Mouse (Mus musculus) adrenal gland, postnatal 25 days (tissue): ENCODE data around the gene Cracr2b. TPM values are rescaled to one million over a fixed set of nuclear protein-coding genes. Genes with fewer than 3 reads are reported as not detected.

ENCODE experiments used
- DNase-seq: peaks from one replicate; pipeline ENCODE4 v3.0.0; 2021; ENCODE audit warnings: mixed read lengths
- total RNA-seq: library from RNA; stranded (reverse); gene quantifications from 2 replicates; pipeline ENCODE4 v1.2.3, GENCODE M21; 2021

Gene Cracr2b
- total RNA-seq, 1 experiment from 2014 or later, result 9.9 TPM

DNA sequence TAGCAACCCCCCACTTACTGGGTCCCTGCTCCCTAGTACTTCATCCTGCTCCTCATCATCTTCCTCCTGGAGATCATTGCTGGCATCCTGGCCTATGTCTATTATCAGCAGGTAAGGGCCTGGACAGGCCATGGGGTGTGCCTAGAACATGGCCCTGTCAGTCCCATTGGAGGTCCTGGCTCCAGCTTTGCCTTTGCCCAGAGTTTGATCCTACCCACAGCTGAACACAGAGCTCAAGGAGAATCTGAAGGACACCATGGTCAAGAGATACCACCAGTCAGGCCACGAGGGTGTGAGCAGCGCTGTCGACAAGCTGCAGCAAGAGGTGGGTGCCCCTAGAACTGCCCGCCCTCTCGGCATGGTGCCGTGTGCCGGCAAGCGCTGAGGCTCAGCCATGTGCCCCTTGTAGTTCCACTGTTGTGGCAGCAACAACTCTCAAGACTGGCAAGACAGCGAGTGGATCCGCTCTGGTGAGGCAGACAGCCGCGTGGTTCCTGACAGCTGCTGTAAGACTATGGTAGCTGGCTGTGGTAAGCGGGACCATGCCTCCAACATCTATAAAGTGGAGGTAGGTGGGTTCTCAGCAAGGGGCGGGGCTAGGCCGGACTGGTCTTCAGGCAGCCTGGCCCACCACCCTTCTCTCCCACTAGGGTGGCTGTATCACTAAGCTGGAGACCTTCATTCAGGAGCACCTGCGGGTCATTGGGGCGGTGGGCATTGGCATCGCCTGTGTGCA, 9.2 kb downstream of the Cracr2b start:
- no peak for DNase-seq

DNA sequence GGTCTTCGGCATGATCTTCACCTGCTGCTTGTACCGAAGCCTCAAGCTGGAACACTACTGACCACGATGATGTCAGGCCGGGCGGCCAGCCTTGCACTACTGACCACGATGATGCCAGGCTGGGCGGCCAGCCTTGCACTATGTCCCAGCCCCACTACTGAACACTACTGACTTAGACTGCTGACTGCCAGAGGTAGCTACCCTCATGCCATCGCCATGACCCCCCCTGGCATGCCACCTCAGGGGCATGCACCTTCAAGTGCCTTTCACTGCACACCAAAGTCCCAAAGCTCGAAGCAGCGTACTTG, 9.7 kb downstream of the Cracr2b start:
- no peak for DNase-seq

DNA sequence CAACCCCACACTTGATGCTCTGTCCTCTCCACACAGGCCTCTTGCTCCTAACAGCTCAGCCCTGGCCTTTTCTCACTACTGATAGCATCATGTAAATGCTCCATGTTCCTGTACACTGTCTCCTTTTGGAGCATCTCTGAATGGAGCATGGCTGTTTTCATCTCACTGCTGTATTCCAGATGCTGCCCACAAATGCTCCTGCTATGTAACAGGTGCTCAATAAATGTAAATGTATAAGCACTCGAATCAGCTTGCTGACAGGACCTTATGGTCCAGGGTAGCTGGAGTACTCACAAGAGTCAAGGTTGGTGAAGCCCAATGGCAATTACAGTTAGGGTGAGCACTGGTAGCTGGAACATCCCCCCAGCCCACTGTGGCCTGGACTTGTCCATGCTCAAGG, 10.3 kb downstream of the Cracr2b start:
- no peak for DNase-seq

DNA sequence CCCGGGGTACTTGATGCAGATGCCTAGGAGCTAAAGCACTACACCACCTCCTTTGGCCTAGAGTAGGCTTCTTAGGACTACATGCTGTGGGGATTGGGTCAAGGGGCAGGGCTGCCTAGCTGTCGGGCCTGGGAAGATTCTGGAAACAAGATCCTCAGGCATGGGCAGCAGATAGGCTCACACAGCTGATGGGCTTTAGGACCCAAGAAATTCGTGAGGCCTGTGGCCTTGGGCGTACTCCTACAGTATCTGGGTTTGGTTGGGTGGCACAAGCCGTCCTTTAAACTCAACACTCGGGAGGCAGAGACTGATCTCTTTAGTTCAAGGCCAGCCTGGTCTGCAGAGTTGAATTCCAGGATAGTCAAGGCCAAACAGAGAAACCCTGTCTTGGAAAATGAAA, 11.3 kb downstream of the Cracr2b start:
- no peak for DNase-seq

DNA sequence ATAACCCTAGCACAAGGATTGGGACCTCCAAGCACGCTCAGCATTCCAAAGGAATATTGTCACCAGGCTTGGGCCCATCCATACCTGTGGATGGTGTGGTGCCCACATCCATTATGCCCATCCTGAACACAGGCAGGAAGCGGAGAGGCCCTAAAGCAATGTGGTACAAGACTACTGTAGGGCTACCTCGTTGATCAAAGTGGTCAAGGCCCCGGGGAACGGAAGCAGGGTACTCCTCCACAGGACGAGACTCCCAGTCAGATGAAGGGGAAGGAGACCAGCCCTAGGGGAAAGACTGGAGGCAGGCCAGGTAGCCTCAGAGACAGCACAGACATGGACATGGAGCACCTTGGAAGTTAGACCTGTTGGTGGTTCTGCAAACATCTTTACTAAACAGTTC, 11.9 kb downstream of the Cracr2b start:
- DNase-seq, result no peak

DNA sequence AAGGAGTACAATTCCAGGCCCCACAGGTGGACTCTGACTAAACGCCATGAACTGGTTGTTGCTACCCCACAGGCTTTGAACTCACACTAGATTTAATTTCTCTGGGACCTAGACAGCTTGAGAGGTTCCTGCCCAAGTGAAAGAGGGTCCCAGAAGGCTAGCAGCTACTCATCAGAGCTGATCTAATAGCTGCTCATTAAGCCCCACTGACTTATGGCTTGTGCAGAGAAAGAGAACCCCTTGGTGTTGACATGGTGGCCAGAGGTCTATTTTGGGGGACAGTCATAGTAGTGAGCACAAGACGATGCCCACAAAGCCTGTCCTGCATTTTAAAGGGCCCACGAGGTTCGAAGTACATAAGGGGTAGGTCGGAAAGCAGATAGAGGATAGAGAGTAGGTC, 13.3 kb downstream of the Cracr2b start:
- DNase-seq, result no peak

DNA sequence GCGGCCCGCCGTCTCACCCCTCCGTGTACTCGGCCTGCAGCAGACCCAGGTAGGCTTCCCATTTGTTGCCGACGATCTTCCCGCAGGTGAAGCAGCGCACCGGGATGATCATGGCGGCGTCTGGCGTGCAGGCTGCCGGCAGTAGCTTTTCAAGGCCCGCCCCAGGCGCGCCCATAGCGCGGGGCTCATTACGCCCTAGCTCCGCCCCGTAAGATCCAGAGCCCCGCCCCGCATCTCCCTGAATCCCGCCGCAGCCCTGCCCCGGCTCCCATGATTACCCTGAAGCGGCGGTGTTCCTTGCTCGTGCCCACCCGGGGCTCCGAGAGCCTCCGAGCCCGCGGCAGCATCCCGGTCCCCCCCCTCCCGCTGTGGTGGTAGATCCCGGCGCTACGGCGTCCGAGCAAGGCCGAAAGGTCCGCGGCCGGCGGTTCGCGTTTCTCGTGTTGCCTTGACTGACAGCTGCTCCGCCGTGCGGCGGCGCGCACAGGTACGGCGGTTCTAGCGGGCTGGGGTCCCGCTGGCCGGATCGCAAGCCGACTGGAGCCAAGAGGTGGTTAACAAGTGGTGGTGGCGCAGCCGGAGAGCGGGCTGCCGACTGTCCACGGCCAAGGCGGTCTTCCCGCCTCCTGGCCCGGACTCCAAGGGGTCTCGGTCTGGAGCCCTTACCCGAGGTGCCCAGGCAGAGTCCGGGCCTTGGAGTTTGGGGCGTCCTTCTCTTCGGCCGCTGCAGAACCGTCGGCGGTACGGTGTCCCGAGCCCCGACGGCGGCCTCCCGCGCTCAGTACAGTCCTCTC, 14.3 kb downstream of the Cracr2b start, which contains the start of the genes Polr2l and Tspan4:
Polr2l (minus strand) TSS at position 122 of the 794 bp plus-strand sequence.
Tspan4 (plus strand) TSS at position 230 of the 794 bp plus-strand sequence.
- DNase-seq, result peak; percentile 85

DNA sequence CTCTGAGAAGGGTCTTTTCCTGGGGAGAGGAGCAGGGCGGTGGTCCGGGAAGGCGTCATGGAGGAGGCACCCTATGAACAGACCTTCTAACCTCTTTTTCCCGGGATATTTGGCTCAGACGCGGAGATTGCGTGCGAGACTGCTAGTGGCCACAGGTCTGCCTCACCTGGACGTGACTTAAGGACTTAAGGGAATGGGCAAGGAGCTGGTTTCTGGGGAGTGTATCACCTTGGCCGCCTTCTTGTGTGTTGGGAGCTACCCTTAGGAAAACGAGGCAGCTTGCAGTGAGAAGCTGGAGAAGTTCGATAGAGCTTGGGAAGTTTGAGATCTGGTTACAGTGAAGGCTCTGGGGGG, 14.9 kb downstream of the Cracr2b start:
- DNase-seq, result no peak

DNA sequence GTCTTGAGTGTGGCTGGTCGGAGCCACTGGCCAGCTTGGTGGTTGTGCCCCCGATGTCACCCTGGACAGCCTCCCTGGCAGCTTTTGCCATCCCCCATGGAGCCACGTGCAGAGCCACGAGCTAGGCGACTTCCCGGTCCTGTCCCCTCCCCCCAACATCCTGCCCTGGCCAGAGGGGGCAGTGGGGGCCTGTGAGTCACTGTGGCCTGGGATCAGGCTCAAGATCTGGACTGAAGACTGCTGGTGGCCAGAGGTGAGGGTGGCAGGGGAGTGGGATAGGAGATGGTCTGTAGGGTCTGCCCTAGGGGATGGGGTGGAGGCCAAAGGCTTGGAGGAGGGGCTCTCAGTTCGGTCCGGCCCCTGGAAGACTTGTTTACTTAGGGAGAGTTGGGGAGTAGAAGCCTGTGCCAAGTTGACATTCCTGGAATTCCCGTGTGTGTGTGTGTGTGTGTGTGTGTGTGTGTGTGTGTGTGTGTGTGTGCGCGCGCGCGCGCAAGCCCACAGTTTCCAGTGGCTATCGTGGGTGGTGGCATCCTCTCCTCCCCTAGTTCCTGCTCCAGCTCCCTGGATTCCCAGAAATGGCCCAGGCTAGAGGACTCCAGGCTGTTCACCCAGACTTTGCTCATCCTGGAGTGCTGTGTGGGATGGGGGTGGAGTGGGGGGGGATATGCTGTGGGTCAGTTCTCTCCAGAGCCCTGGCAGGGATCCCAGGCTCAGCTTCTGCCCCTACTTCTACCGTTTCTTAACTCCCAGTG, 15.5 kb downstream of the Cracr2b start:
- DNase-seq, result peak; percentile 89

DNA sequence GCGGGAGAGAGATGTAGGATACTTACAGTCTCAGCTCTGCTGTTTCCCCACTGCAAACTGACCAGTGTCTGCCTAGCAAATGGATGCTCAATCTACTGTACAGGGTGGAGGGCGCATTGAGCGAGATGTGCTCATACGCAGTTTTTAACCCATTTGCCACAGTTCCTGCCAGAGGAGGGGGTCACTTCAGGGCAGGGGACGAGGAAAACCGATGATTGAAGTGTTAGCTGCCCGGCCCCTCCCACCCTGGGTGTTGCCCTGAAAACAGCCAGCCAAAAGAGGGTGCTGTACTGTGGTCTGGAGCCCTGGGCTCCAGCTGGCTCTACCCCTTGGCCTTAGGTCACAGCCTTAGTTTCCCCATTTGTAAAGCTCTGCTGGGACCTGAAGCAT, 16.1 kb downstream of the Cracr2b start:
- DNase-seq, result no peak

DNA sequence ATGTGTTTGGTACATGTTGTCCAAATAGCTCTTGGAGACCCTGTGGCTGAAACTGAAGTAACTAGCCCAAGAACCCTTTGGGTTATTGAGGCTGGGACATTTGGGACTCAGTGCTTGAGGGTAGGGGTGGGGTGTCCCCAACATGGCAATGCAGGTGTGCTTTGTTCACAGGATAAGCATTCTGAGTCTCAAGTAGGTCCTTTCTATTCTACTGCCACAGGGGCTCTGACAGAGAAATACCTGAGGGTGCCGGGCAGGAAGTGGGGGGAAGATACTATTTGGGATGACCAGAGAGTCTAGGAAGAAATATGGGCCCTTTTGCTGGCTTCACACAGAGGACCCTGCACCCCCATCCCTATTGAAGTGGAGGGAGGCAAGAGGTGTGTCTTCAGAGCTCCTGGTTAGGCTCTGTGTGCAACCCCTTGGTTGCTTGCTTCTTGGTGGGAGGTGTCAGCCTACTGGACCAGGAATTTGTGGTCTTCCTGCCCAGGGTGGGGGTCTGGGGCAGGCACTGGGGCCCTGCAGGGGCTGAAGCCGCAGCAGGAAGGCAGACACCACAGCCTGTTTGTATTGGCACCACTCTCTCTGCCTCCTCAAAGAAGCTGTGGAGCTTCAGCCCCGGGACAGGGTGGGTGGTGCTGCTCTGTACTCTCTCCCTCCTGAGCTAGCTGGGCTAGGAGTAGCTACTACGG, 16.8 kb downstream of the Cracr2b start:
- DNase-seq, result no peak

DNA sequence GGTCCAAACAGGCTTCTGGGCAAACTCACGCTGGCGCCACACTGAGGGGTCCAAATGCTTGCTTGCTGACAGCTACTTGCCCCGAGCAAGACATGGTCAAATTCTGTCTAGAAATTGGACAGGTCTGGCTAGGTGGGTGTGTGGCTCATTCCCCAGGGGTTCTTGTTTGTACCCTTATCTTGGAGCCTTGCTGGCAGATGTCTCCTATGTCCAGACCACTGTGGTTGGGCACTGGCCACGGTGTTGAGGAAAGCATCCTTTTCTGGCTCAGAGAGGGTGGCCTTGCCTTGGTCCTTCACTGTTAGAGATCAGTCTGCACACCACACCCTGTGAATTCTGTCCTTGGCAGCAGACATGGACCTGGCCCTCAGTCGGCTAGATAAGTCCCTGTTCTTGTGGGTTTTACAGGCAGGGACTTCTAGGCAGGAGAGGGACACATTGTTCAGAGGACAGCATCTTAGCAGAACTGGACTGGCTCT, 17.4 kb downstream of the Cracr2b start:
- no peak for DNase-seq

DNA sequence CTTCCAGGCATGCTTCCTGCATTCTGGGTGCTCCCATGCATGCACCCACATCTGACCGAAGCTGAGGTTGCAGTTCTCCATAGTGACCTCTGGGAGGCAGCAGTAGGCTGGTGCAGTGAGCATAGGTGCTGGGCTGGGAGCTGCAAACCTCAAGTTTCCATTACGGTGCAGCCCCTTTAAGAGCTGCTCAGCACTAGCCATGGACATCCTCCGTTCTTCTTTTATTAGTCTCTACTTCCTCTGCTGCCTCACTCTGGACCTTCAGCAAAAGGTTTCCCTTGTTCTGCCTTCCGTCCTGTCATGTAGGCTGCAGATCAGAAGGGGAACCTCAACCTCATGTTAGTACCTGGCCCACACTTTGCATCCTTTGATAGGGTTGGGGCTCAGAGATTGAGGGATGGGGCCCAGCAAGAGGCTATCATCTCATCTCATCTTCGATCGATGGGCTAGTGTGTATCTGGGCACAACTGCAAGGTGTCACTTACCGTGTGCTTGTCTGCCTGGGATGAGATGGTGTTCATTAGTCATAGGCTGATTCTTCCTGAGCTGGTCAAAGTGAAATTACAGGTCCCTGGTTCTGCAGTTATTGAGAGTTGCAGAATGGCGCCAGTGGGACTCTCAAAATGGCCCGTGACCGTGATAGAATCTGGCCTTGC, 20.1 kb downstream of the Cracr2b start:
- peak; percentile 52 for DNase-seq

DNA sequence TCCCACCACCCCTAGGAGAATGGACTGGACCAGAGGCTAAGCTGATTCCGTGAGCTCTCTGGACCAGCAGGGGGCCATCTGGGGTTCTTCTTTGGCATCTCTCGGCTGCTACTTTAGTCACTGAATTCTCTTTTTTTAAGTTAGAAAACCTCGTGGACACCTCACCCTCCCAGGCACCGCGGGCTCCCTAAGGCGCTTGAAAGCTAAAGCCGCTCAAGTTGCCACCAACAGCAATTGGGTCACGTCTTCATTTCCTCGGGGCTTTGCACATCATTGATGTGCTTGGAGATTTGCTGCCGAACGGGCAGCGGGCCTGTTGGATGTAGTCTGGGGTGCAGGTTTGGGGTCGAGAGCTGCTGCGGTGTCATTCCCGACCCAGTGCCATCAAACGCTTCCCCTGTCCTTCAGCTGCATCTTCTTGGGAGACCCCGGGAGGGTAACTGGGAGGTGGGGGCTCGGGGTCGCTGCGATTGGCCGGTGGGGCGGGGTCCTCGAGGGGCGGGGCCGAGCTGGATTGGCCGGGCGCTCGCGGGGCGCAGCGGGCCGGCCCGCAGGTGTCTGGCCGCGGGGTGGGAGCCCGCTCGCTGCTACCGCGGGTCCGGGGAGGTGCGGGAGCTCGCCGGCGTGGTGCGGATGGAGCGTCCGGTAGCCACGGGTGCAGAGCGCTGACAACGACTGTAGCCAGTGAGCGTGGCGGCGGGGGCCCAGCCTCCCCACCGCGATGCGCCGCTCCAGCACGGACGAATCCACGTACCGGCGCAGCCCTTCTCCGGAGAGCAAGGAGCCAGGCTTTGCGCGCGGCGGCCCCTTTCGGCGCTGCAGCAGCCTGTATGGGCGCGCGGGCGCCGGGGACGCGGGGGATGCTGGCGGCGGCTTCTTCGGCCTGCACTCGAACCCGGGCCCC, 20.9 kb downstream of the Cracr2b start:
- peak; percentile 51 for DNase-seq

DNA sequence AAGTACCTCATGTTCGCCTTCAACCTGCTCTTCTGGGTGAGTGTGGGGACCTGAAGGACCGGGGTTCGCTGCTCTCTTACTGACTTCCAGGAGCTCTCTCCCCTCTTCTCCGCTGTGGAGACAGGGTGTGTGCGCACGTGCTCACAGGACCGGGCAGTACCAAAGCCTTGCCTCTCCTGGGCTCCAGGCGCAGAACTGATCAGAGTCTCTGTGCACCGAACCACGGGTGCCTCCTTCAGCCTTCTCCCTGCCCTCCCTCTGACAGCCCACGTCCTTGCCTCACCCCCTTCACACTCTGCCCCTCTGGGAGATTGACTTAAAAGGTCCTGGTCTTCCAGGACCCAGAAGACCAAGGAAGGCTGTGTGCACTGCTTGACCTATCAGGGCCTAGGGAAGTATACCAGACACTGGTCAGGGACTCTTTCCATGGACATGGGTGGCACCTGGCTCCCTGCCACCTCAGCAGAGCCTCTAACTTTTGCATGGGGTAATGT, 21.7 kb downstream of the Cracr2b start:
- DNase-seq, result no peak

DNA sequence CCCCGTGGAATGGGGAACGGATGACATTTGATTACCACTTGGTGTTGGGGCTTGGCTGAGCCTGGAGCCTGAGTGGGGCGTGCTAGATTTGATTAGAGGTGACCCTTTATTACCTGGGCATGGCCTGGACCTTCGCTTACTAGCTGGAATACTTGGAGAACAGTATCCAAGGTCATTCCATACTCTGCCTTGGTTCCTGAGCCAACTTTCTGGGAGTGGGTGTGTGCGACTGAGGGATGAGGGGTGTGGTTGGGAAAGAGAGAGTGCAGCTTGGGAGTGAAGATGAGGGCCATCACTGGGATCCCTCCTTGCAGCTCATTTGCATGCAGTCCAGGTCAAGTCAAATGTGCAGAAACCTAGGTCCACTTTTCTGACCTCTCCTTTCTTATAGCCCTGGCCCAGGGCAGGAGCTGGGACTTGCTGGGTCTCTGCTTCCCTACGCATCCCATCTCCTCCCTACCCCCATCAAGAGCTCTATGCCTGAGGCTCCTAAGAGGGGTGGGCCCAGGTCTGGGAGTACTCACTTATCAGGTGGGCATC, 22.3 kb downstream of the Cracr2b start:
- no peak for DNase-seq

DNA sequence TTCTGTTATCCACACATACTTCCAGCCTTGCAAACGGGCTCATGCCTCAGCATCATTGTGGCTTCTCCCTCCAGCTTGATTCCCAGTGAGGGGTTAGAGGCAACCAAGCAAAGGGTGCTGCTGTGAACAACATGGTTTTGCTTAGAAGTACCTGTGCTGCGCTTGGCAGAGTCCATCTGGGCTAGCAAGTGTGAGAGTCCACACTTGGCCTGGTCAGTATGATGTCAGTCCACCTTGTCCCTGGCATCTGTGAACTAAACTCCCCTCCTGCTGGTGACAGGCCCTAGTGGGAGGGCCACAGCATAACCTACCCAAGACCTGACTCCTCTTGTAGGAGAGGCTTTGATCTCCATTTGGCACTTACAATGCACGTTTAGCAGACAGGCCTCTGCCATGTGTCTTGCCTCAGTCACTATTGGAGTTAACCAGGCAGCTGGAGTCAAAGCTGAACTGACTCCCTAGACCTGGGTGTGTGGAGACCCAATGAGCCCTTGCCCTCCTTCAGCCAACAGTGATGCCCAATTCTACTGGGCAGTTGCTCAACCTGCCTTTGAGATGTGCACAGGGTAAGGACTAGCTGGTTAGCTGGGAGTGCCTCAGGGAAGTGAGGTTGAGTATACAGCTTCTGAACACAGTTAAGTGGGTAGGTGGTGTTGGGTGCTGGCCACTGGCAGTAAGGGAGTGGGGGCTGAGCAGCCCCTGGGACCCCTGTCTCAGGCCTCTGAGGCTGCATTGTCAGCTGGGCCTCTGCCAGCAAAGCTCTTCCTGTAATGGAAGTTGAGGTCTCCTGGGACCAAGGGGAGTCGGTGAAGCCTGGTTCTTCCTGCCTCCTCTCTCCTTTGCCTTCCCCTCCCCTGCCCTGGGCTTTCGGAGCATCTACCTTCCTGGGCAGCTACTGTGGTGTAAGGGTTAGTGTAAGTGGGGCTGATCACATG, 23.6 kb downstream of the Cracr2b start:
- DNase-seq, result no peak

DNA sequence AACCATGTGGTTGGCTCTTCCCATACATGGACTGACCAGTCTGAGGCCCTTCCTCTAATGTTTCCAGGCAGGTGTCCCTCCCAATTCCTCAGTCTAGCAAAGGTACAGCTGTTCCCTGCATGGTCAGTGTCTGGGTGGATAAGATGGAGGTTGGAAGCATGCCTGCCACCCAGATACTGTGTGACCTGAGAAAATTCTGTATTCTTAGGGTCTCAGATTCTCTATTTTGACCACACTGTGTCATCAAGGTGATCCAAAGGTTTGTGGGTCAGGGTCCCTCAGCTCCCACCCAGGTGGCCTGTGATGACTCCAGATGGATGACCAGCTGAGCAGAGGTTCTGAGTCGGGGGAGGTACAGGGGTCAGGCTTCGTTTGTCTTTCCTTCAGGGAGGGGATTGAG, 24.3 kb downstream of the Cracr2b start:
- DNase-seq, result no peak

DNA sequence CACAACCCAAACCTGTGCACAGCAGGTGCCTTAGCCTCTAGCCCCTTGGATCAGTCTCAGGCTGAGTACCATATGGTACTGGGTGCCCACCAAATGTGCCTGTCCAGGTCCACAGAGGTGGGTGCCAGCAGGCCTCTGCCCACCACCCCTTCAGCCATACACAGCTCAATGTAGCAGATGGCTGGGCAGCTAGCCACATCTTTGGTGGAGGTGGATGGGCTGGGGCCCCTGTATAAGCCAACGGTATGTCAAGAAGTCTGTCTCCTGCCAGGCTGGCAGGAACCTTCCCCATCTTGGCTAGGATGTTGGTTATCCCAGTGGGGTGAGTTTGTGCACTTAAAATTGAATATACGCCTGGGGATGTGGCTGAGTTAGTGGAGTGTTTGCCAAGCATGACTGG, 24.7 kb downstream of the Cracr2b start:
- DNase-seq, result no peak
